Mouse (Mus musculus): Measurements from ENCODE around the gene Bmpr1b.

GRCm38 (mm10) chr3:141793755-141794154, 375.5 kb downstream of the Bmpr1b start:
- no peak for TF ChIP-seq CTCF (IDR thresholded peaks at IDR 0.05; ENCODE audit: borderline replicate concordance, control insufficient read depth, extremely low read depth, insufficient read depth, low read length, poor library complexity)
- TF ChIP-seq POLR2A (IDR thresholded peaks at IDR 0.05; ENCODE audit: control insufficient read depth, extremely low read depth, insufficient read depth, low read length, poor library complexity) = no peak
